Mouse (Mus musculus) megakaryocyte progenitor cell, adult 5-6 weeks (primary cell): ENCODE results near the gene A430078G23Rik. TPM values are rescaled to one million over a fixed set of nuclear protein-coding genes. Genes with fewer than 3 reads are reported as not detected.

ENCODE experiments used
- total RNA-seq, 2 experiments: library from RNA; stranded (forward) in 1 of 2; stranded (reverse) in 1 of 2; fragments of 157-497, 149-512 nt in 1 of 2; fragments of 200-1000 nt in 1 of 2; gene quantifications; 2 replicates each; pipeline versions ENCODE4 v1.2.3 to v1.2.4; 2015 to 2017

A430078G23Rik gene
- total RNA-seq, 2 experiments from 2014 or later = 6.6 to 23.9 TPM

Other genes starting within 250 kb of the A430078G23Rik start
- 15.9 and 21.0 TPM in 2 replicates for gene Insr, start 73.8 kb upstream of the A430078G23Rik start, total RNA-seq (2015)
- gene Insr, start 73.8 kb upstream of the A430078G23Rik start, total RNA-seq (2017) = 9.7 and 10.3 TPM in 2 replicates
- 22.6 and 28.9 TPM in 2 replicates for gene Arhgef18, start 39.6 kb downstream of the A430078G23Rik start, total RNA-seq (2015)
- 22.9 and 25.5 TPM in 2 replicates for gene Arhgef18, start 39.6 kb downstream of the A430078G23Rik start, total RNA-seq (2017)
- 0.83 and 2.5 TPM in 2 replicates for gene Pex11g, start 114.3 kb downstream of the A430078G23Rik start, total RNA-seq (2015)
- 0.79 and 3.8 TPM in 2 replicates for gene Pex11g, start 114.3 kb downstream of the A430078G23Rik start, total RNA-seq (2017)
- 0.17 TPM in 1 of 2 replicates, not detected in the other for gene Tex45, start 117.4 kb downstream of the A430078G23Rik start, total RNA-seq (2015)
- 0.21 TPM in 1 of 2 replicates, not detected in the other for gene Tex45, start 117.4 kb downstream of the A430078G23Rik start, total RNA-seq (2017)
- 9.3 and 12.3 TPM in 2 replicates for gene Zfp358, start 139.7 kb downstream of the A430078G23Rik start, total RNA-seq (2015)
- 4.6 and 7.0 TPM in 2 replicates for gene Zfp358, start 139.7 kb downstream of the A430078G23Rik start, total RNA-seq (2017)
- 13.6 and 20.5 TPM in 2 replicates for gene Mcoln1, start 147.0 kb downstream of the A430078G23Rik start, total RNA-seq (2015)
- 20.1 and 23.0 TPM in 2 replicates for gene Mcoln1, start 147.0 kb downstream of the A430078G23Rik start, total RNA-seq (2017)
- gene Pnpla6, start 162.0 kb downstream of the A430078G23Rik start, total RNA-seq (2015) = 13.8 and 16.8 TPM in 2 replicates
- gene Pnpla6, start 162.0 kb downstream of the A430078G23Rik start, total RNA-seq (2017) = 14.0 and 17.7 TPM in 2 replicates
- gene C330021F23Rik, start 214.6 kb downstream of the A430078G23Rik start, total RNA-seq (2015) = 1.0 TPM in 1 of 2 replicates, not detected in the other
- not detected in 2 replicates for gene C330021F23Rik, start 214.6 kb downstream of the A430078G23Rik start, total RNA-seq (2017)
- 0.32 and 0.37 TPM in 2 replicates for gene Camsap3, start 233.9 kb downstream of the A430078G23Rik start, total RNA-seq (2015)
- 0.21 and 0.27 TPM in 2 replicates for gene Camsap3, start 233.9 kb downstream of the A430078G23Rik start, total RNA-seq (2017)